Mouse (Mus musculus) intestine, postnatal 0 days (tissue): Measurements from ENCODE around the gene Chd9. TPM values are rescaled to one million over a fixed set of nuclear protein-coding genes. Genes with fewer than 3 reads are reported as not detected.

ENCODE experiments used
- ATAC-seq: fragments of 200-750 bp; cut with Nextera tagmentation; 2 replicates; pipeline ENCODE4 v1.8.0; 2017; ENCODE audit warnings: mild to moderate bottlenecking, moderate TSS enrichment, moderate library complexity
- H3K27ac ChIP-seq: fragments of 300-500 bp; sonication (generic); 2 replicates; pipeline ENCODE4 v1.5.1; 2014; ENCODE audit warnings: mild to moderate bottlenecking, low read depth, low read length, moderate library complexity
- H3K27me3 ChIP-seq: fragments of 300-500 bp; sonication (generic); replicated peaks from 2 replicates; pipeline ENCODE4 v1.6.1; 2014; ENCODE audit warnings: low read length, mixed read lengths; ENCODE audit not compliant: control insufficient read depth, insufficient read depth
- H3K36me3 ChIP-seq: fragments of 300-500 bp; sonication (generic); 2 replicates; pipeline ENCODE4 v1.6.1; 2014; ENCODE audit warnings: mild to moderate bottlenecking, moderate library complexity; ENCODE audit not compliant: control insufficient read depth, insufficient read depth
- H3K4me1 ChIP-seq: fragments of 300-500 bp; sonication (generic); replicated peaks from 2 replicates; pipeline ENCODE4 v1.6.1; 2014; ENCODE audit warnings: antibody characterized with exemption, low read length, mixed read lengths; ENCODE audit not compliant: control insufficient read depth, insufficient read depth
- H3K4me2 ChIP-seq: fragments of 300-500 bp; sonication (generic); replicated peaks from 2 replicates; pipeline ENCODE4 v1.6.1; 2014; ENCODE audit warnings: low read depth, mild to moderate bottlenecking, moderate library complexity
- H3K4me3 ChIP-seq: fragments of 300-500 bp; sonication (generic); 2 replicates; pipeline ENCODE4 v1.5.1; 2014; ENCODE audit warnings: low read depth, low read length
- H3K9ac ChIP-seq: fragments of 300-500 bp; sonication (generic); 2 replicates; pipeline ENCODE4 v1.6.1; 2014; ENCODE audit warnings: mild to moderate bottlenecking, low read depth, low read length
- H3K9me3 ChIP-seq: fragments of 300-500 bp; sonication (generic); 2 replicates; pipeline ENCODE4 v1.6.1; 2016; ENCODE audit warnings: mixed run types; ENCODE audit not compliant: control insufficient read depth
- CTCF ChIP-seq: sonication (generic); IDR thresholded peaks from 2 replicates; pipeline ENCODE4 v1.5.1; 2016; ENCODE audit warnings: low read depth, mild to moderate bottlenecking, control low read depth, antibody characterized with exemption, moderate library complexity
- WGBS: fragments of 180-500 bp; shearing (Covaris S2); extraction: QIAGEN DNeasy Blood & Tissue Kit; methylation state at CpG from one replicate; pipeline ENCODE4 v1.1.7; 2014; 5-methylcytosine and 5-hydroxymethylcytosine counted together
- polyA plus RNA-seq: library from polyadenylated mRNA; unstranded; fragments of >200 nt; fragmentation: Nextera tagmentation; extraction: Ambion mirVana; gene quantifications from 2 replicates; pipeline ENCODE4 v1.2.1, GENCODE M21; 2015

Chd9 gene
- polyA plus RNA-seq, 1 experiment from 2014 or later: 236 TPM

DNA sequence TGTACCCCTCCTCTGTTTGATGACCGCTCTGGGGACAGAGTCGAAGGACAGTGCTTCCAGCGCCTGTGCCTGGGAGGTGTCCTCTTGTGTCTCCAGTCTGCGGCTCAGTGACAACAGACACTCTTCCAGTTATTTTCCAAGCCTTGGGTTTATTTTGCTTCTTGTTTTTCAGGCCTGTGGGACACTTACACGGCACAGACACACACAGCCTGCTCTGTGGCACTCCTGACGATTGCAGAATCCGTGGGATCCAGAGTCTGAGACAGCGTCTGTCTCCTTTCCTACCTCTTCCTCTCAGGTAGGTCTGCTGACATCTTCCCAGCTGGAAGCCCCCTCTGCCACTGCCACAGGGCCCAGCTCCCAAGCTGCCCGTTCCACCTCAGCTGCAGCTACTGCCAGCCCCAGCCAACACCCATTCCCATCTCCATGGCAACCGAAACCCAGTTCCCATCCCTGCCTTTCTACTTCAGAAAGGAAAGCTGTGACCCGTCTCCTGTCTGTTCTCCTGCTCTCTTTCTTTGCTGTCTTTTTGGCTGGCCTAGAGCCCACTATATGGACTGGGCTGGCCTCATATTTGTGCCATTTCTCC lies 21.4 kb downstream of the Chd9 start:
- ATAC-seq: no peak
- TF ChIP-seq CTCF: no peak
- 77% methylated on average over 11 of the region's 11 CpGs for WGBS

DNA sequence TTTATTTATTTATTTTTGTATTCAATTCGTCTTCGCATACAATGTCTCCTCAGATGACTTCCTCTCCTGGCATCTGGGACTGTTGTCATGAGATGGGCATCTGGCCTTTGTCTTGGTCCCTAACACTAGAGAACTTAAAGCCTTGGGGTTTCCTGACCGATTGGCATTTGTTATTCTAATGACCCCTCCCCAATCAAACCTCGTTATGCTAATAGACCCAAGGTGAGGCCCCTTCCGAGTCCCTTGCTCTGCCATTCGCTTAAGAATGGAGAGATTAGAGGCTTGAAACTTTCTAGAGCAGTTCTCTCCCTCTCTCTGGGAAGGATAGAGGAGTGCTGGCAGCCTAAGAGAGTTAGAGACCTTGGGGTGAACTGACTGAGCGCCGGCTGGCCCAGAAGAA lies 23.4 kb downstream of the Chd9 start:
- no peak for ATAC-seq
- 75% methylated on average over 8 of the region's 8 CpGs for WGBS
- TF ChIP-seq CTCF: no peak
- Histone ChIP-seq H3K4me1 (no peaks in the 10 kb centered on the region), H3K9me3 (no peaks in the 10 kb centered on the region), H3K27ac (no peak overlapping the region), H3K9ac (no peak overlapping the region), H3K4me3 (no peak overlapping the region), H3K27me3 (no peaks in the 10 kb centered on the region), H3K4me2 (no peak overlapping the region), H3K36me3 (peaks cover 12% of the 10 kb centered on the region; the same call in 1 of the 2 replicates)

More for the DNA sequence above, 21.4 kb downstream of the Chd9 start:
- no peaks in the 10 kb centered on the region for H3K27me3 ChIP-seq
- no peak overlapping the region for H3K9ac ChIP-seq
- no peak overlapping the region for H3K4me3 ChIP-seq
- H3K27ac ChIP-seq: no peak overlapping the region
- H3K4me2 ChIP-seq: no peak overlapping the region
- no peaks in the 10 kb centered on the region for H3K9me3 ChIP-seq
- H3K36me3 ChIP-seq: peaks cover 12% of the 10 kb centered on the region; the same call in 1 of the 2 replicates
- H3K4me1 ChIP-seq: no peaks in the 10 kb centered on the region

DNA sequence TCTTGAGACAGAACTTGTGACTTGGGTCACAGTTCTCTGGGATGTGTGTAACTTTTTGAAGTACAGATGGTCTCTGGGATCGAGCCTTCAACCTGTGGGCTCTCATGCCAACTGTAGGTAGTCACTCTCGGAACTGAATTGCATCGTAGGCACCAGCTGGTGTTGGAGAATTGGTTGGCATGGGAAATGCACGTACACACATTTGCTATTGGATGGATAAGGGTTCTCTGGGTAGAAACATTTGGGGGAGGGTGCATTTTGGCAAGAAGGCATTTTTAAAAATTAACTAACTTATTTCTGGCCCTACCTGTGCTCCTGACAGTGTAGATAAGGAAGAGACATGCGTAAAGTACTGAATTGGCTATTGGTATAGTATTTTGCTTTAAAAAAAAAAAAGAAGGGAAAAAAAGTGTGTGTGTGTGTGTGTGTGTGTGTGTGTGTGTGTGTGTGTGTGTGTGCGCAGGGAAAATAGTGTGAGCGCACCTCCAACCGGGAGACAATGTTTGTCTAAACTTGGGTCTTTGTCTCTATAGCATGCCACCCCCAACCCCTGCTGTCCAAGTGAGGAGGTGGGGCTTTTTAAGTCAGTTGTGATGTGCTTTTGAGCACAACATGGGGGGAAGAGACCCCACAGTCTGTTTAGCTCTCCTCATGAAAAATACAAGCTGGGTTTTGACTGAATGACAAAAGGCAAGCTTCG lies 26.0 kb downstream of the Chd9 start:
- 67% methylated on average over 9 of the region's 9 CpGs for WGBS
- H3K9ac ChIP-seq: no peak overlapping the region
- no peaks in the 10 kb centered on the region for H3K27me3 ChIP-seq
- H3K4me2 ChIP-seq: 0 out of 2 replicates have a peak overlapping the region, but pooled peaks have one; percentile 21
- no peak overlapping the region for H3K4me3 ChIP-seq
- ATAC-seq: no peak
- no peak overlapping the region for H3K27ac ChIP-seq
- no peaks in the 10 kb centered on the region for H3K4me1 ChIP-seq
- peaks cover 12% of the 10 kb centered on the region; the same call in 1 of the 2 replicates for H3K36me3 ChIP-seq
- no peak for TF ChIP-seq CTCF
- no peaks in the 10 kb centered on the region for H3K9me3 ChIP-seq

DNA sequence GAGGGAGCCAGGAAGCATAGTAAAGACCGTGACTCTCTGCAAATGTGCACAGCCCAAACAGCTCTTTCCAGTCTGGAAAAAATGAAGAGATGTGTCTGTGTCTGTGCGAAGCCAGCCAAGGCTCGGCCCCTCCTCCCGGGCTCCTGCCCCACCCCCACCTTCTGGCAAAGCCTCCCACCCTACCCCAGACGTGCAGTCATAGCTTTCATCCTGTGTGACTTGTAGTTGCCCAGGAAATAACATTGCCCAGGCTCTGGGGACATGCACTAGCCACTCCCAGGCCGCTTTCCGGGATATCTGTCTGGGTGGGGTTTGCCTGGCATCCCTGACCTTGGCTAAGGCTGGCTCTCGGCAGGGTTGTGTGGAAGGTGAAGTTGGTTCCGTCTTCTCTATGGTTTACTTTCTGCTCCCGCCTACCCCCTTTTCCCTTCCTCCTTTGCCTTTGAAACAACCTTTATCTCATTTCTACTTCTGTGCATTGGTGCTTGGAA lies 26.6 kb downstream of the Chd9 start:
- no peak overlapping the region for H3K9ac ChIP-seq
- no peak overlapping the region for H3K4me3 ChIP-seq
- no peaks in the 10 kb centered on the region for H3K9me3 ChIP-seq
- peak; percentile 49 for ATAC-seq
- no peaks in the 10 kb centered on the region for H3K27me3 ChIP-seq
- 15% methylated on average over 10 of the region's 10 CpGs for WGBS
- H3K36me3 ChIP-seq: peaks cover 12% of the 10 kb centered on the region; the same call in 1 of the 2 replicates
- peak overlapping the region; percentile 21; the same call in 1 of the 2 replicates for H3K4me2 ChIP-seq
- no peaks in the 10 kb centered on the region for H3K4me1 ChIP-seq
- no peak for TF ChIP-seq CTCF
- no peak overlapping the region; the same call in 1 of the 2 replicates for H3K27ac ChIP-seq

DNA sequence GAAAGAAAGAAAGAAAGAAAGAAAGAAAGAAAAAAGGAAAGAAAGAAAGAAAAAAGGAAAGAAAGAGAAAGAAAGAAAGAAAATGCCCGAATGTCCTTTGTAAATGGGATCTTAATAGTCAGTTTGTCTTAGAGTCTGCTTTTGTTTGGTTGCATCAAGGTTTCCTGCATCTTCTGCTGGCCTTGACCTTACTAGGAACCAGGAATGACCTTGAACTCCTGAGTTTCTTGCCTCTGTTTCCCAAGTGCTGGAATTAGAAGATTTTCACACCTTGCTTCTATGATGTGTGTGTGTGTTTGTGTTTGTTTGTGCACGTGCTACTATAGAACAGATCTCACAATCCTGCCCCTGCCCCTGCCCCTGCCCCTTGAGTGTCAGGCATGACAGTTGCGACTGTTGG lies 28.0 kb downstream of the Chd9 start:
- Histone ChIP-seq H3K4me3 (no peak overlapping the region), H3K9ac (no peak overlapping the region), H3K27me3 (no peaks in the 10 kb centered on the region), H3K9me3 (no peaks in the 10 kb centered on the region), H3K4me1 (no peaks in the 10 kb centered on the region), H3K36me3 (peaks cover 6% of the 10 kb centered on the region; the same call in 1 of the 2 replicates), H3K4me2 (no peak overlapping the region), H3K27ac (no peak overlapping the region)
- no peak for ATAC-seq
- 85% methylated on average over 3 of the region's 3 CpGs for WGBS
- TF ChIP-seq CTCF: no peak

DNA sequence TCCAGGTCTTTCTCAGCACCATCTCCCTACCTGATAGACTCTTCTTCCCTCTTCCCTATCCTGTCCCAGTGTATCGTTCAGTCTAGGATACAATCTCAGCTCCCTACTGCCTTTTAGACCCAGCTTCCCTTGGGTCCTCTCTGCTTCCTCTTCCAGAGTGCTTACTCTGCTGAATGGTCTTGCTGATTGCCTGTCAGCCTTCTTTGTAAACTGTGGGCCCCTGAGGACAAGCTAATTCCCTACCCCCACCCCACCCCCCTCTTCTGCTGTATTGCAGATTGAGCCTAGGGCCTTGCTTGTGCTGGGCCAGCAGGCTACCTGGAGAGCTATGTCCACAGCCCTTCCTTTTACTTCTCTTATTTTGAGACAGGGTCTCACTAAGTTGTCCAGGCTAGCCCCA lies 28.8 kb downstream of the Chd9 start:
- H3K4me2 ChIP-seq: no peak overlapping the region
- 0 out of 2 replicates have a peak, but pooled peaks have one; percentile 4 for ATAC-seq
- H3K36me3 ChIP-seq: peaks cover 4% of the 10 kb centered on the region; the same call in 1 of the 2 replicates
- no peak overlapping the region for H3K4me3 ChIP-seq
- no peak overlapping the region for H3K27ac ChIP-seq
- no peak overlapping the region for H3K9ac ChIP-seq
- H3K9me3 ChIP-seq: no peaks in the 10 kb centered on the region
- 48% methylated on average over 1 of the region's 1 CpGs for WGBS
- no peaks in the 10 kb centered on the region for H3K4me1 ChIP-seq
- no peaks in the 10 kb centered on the region for H3K27me3 ChIP-seq
- no peak for TF ChIP-seq CTCF
